Mouse (Mus musculus) heart, adult 2 months (tissue): ENCODE data around the gene Grin2d. TPM values are rescaled to one million over a fixed set of nuclear protein-coding genes. Genes with fewer than 3 reads are reported as not detected.
"Not testable (repeated sequence)": the region's sequence is repeated elsewhere in the genome, so short reads cannot be mapped to it uniquely, and the experiment has no call there.

Source experiments
- DNase-seq, 2 experiments: peaks; one replicate each; pipeline ENCODE4 v3.0.0; 2021
- H3K27ac ChIP-seq: fragments of 200-600 bp; 2 replicates; pipeline ENCODE4 v1.8.1; 2022
- H3K27me3 ChIP-seq: fragments of 200-500 bp; 2 replicates; pipeline ENCODE4 v1.6.1; 2012; ENCODE audit warnings: mild to moderate bottlenecking, low read length, inconsistent platforms, mixed read lengths; ENCODE audit not compliant: control insufficient read depth, insufficient read depth
- H3K36me3 ChIP-seq: fragments of 200-500 bp; 2 replicates; pipeline ENCODE4 v1.6.1; 2012; ENCODE audit warnings: low read length, inconsistent platforms; ENCODE audit not compliant: control insufficient read depth, insufficient read depth
- H3K4me1 ChIP-seq: fragments of 200-500 bp; 2 replicates; pipeline ENCODE4 v1.6.1; 2011; ENCODE audit warnings: low read length; ENCODE audit not compliant: control insufficient read depth, insufficient read depth
- H3K4me3 ChIP-seq: fragments of 200-600 bp; 2 replicates; pipeline ENCODE4 v1.8.1; 2022
- H3K79me2 ChIP-seq: fragments of 200-500 bp; replicated peaks from 2 replicates; pipeline ENCODE4 v1.6.1; 2012; ENCODE audit warnings: mild to moderate bottlenecking, inconsistent platforms, low read length, moderate library complexity, mixed read lengths; ENCODE audit not compliant: control insufficient read depth, insufficient read depth
- H3K9ac ChIP-seq: fragments of 200-500 bp; 2 replicates; pipeline ENCODE4 v1.6.1; 2012; ENCODE audit warnings: low read depth, mild to moderate bottlenecking, control low read depth, inconsistent platforms, low read length, mixed read lengths
- CTCF ChIP-seq: fragments of 200-600 bp; IDR thresholded peaks from 2 replicates; pipeline ENCODE4 v1.8.1; 2022; ENCODE audit warnings: antibody characterized with exemption, mild to moderate bottlenecking, moderate library complexity
- EP300 ChIP-seq: fragments of 200-500 bp; IDR thresholded peaks from 2 replicates; pipeline ENCODE4 v1.6.1; 2011; ENCODE audit warnings: low read depth, low read length, control low read depth; ENCODE audit not compliant: insufficient read depth
- POLR2A ChIP-seq: fragments of 200-500 bp; IDR thresholded peaks from 2 replicates; pipeline ENCODE4 v1.6.1; 2011; ENCODE audit warnings: mild to moderate bottlenecking, low read depth, low read length, control low read depth; ENCODE audit not compliant: insufficient read depth
- WGBS: fragments of 180-500 bp; shearing (Covaris S2); methylation state at CpG from one replicate; pipeline ENCODE4 v1.1.7; 2018; 5-methylcytosine and 5-hydroxymethylcytosine counted together
- intact Hi-C: fragments of 180-260 bp; cut with DNase I; formaldehyde crosslinking; loops from one replicate; pipeline ENCODE4 v1.15.1; 2025
- polyA plus RNA-seq: library from polyadenylated mRNA; depleted of rRNA; stranded (reverse); fragments of >200 nt; gene quantifications from 2 replicates; pipeline ENCODE4 v1.2.3, GENCODE M21; 2012
- total RNA-seq, 2 experiments: library from RNA; stranded (reverse); gene quantifications; 2 replicates each; pipeline ENCODE4 v1.2.3; 2021

Grin2d gene
- total and polyA plus RNA-seq, 3 experiments, result 0.31 to 0.92 (median 0.43) TPM

DNA sequence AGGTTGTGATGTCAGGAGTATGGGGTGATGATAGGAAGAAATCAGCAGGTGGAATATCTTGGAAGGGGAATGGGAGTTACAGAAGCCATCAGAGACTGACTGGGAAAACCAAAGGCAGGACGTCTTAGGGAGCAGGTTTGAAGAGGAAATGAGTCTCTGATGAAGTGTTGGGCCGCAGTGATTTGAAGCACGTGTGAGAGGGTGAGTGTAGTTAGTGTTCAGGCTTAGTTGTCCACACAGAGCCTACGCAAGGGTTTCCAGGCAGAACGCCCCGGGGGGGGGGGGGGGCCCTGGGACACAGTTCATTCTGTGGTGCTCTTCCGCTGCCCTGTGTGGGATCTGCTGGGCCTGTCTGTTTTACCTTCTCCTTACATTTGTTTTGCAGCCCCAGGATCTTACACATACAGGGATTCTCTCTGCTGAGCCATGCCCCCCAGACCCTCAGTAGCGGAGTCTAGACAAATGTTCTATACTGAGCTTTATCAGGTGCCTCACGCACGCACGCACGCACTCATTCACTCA, 24.4 kb upstream of the Grin2d start:
- H3K9ac ChIP-seq, result no peak overlapping the region
- H3K36me3 ChIP-seq, result no peaks in the 10 kb centered on the region
- H3K4me1 ChIP-seq, result peaks cover under 1% of the 10 kb centered on the region; the same call in 1 of the 2 replicates
- intact Hi-C loops, result no loop called here
- DNase-seq, result no peak
- H3K79me2 ChIP-seq, result no peaks in the 10 kb centered on the region
- 68% methylated on average over 12 of the region's 12 CpGs for WGBS
- H3K4me3 ChIP-seq, result no peak overlapping the region
- H3K27me3 ChIP-seq, result no peaks in the 10 kb centered on the region
- no peak overlapping the region for H3K27ac ChIP-seq
- TF ChIP-seq CTCF, result no peak
- TF ChIP-seq POLR2A, result no peak

DNA sequence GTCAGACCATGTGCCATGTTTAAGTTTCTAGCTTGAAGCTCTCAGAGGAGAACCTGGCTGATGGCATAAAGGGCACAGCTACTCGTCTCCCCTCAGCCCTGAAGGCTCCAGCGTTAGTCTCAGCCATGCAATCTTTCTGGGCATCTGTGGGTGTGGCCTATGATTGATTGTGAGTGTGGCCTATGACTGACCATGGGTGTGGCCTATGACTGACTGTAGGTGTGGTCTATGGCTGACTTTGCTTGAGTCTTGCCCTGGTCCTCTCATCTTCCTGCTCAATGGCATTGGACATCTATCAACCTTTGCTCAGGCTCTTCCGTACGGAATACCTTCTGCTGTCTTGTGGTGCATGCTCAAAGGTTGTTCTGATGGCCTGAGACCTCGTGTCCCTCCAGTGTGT, 23.4 kb upstream of the Grin2d start:
- intact Hi-C loops, result no loop called here
- Histone ChIP-seq H3K36me3 (no peaks in the 10 kb centered on the region), H3K79me2 (no peaks in the 10 kb centered on the region), H3K4me3 (no peak overlapping the region), H3K9ac (no peak overlapping the region), H3K4me1 (peaks cover 1% of the 10 kb centered on the region; the same call in 1 of the 2 replicates), H3K27ac (no peak overlapping the region), H3K27me3 (no peaks in the 10 kb centered on the region)
- TF ChIP-seq POLR2A (no peak), EP300 (no peak)
- no peak for DNase-seq
- WGBS, result 65% methylated on average over 5 of the region's 5 CpGs

DNA sequence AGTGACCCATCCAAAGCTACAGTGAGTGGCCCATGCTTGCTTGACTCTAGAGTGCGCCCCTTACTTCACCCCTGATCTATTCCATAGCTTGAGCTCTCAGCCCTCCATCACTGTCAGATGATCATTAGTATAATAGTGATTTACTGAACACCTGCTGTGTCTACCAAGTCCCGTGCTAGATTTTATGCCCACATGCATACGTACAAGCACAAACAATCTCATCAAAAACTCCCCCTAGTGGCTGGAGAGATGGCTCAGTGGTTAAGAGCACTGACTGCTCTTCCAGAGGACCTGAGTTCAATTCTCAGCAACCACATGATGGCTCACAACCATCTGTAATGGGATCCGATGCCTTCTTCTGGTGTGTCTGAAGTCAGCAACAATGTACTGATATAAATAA, 19.9 kb upstream of the Grin2d start:
- peak; percentile 60 for TF ChIP-seq CTCF
- intact Hi-C loops, H3K4me3 ChIP-seq, H3K36me3 ChIP-seq, H3K27me3 ChIP-seq, H3K79me2 ChIP-seq, DNase-seq, H3K9ac ChIP-seq, H3K4me1 ChIP-seq: not testable (repeated sequence)
- 63% methylated on average over 4 of the region's 4 CpGs for WGBS
- H3K27ac ChIP-seq, result peak overlapping the region; percentile 93; the same call in 1 of the 2 replicates

DNA sequence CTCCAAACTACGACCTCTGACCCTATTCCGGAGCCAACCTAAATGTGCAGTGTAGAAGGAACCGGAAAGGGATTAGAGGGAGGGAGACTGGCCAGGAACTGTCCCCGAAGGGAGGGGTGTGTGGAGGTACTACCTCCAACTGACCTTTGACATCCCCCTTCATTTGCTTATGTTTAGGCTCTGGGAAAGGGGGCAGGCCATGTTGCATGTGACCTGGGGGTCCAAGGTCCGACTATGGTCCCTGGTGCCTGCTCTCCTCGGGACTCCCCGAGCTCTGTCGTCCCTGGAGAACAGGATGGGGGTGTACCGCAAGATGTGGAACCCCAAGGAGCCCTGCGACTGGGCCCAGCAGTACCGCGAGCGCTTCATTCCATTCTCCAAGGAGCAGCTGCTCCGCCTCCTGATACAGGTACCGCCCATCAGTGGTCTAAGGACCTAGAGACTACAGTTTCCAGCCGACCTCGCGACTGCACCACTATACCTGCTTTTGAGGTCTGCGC, 19.1 kb upstream of the Grin2d start:
- 2% methylated on average over 19 of the region's 19 CpGs for WGBS
- Histone ChIP-seq H3K4me3 (peak overlapping the region; percentile 76), H3K36me3 (no peaks in the 10 kb centered on the region), H3K27me3 (no peaks in the 10 kb centered on the region), H3K79me2 (no peaks in the 10 kb centered on the region), H3K9ac (peak overlapping the region; percentile 73), H3K4me1 (peaks cover 1% of the 10 kb centered on the region; the same call in 1 of the 2 replicates), H3K27ac (peak overlapping the region; percentile 93)
- peak in 1 of 2 experiments; percentile 73 for DNase-seq
- intact Hi-C loops, result loop anchor here (1.0 kb wide), 1 partner anchor 26 kb away; no protein-coding TSS in a partner anchor
- TF ChIP-seq POLR2A (no peak), EP300 (no peak), CTCF (no peak)

DNA sequence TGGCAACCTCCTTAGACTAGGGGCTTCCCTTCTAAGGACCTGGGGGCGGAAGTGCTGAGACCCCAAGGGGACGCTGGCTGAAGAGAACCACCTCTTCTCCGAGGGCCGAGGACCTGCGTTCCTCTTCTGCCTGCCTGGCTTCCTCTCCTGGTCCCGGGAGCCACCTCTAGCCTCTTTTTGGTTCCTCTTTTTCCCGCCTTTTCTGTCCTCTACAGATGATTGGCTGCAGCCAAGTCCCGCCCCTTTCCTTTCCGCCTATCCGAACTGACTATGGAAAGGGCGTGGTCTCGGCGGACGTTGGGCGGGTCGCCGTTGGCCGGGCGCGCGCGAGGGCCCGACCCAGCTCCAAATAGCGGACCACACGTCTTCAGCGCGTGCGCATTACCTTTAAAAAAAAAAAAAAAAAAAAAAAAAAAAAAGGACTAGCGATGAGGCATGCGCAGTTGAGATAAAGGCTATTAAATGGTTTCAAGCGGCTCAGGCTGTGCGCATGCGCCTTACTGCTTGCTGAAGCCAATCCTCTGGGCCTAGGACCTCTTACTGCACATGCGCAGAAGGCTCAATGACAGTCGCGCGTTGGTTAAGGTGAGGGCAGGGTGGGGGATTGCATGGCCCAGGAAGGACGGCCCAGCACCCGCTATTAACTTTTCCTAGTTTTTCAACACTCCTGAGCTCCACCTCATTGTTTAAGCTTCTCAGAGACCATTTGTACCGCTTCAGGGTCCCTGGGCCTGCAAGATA, 18.5 kb upstream of the Grin2d start, which contains the start of the genes Syngr4 and Tmem143:
TSS of gene Syngr4 (minus strand) at position 198 of the 741 bp plus-strand sequence.
TSS of gene Tmem143 (plus strand) at position 425 of the 741 bp plus-strand sequence.
- Histone ChIP-seq H3K79me2 (no peaks in the 10 kb centered on the region), H3K9ac (peak within 1 kb of the TSS; percentile 73), H3K36me3 (no peaks in the 10 kb centered on the region), H3K4me3 (peak within 1 kb of the TSS; percentile 76), H3K27me3 (no peaks in the 10 kb centered on the region), H3K4me1 (peaks cover 1% of the 10 kb centered on the region; the same call in 1 of the 2 replicates), H3K27ac (peak within 1 kb of the TSS; percentile 93)
- 1% methylated on average over 40 of the region's 40 CpGs for WGBS
- peak; percentile 95 to 98 for DNase-seq
- intact Hi-C loops, result loop anchor here (1.0 kb wide), 2 partner anchors 23 to 27 kb away; no protein-coding TSS in a partner anchor
- TF ChIP-seq CTCF (no peak), EP300 (peak; percentile 64), POLR2A (peak; percentile 98)
